Mouse (Mus musculus) hindbrain, embryonic 11.5 days (tissue): ENCODE results near the gene Hoxc13. TPM values are rescaled to one million over a fixed set of nuclear protein-coding genes. Genes with fewer than 3 reads are reported as not detected.

Experiments
- ATAC-seq: fragments of 200-750 bp; cut with Nextera tagmentation; 2 replicates; pipeline ENCODE4 v1.8.0; 2017; ENCODE audit warnings: mild to moderate bottlenecking, moderate TSS enrichment, moderate library complexity; ENCODE audit not compliant: low FRiP score
- DNase-seq: peaks from one replicate; pipeline ENCODE4 v3.0.0-alpha.2; 2015; ENCODE audit warnings: low spot score
- H3K27ac ChIP-seq: fragments of 300-500 bp; sonication (generic); 2 replicates; pipeline ENCODE4 v1.5.1; 2014; ENCODE audit warnings: mild to moderate bottlenecking, low read depth, low read length
- H3K27me3 ChIP-seq: fragments of 300-500 bp; sonication (generic); 2 replicates; pipeline ENCODE4 v1.6.1; 2014; ENCODE audit warnings: mild to moderate bottlenecking, low read length, moderate library complexity, mixed read lengths; ENCODE audit not compliant: control insufficient read depth, insufficient read depth
- H3K36me3 ChIP-seq: fragments of 300-500 bp; sonication (generic); 2 replicates; pipeline ENCODE4 v1.6.1; 2014; ENCODE audit warnings: mild to moderate bottlenecking, low read length, moderate library complexity, mixed read lengths; ENCODE audit not compliant: control insufficient read depth, insufficient read depth
- H3K4me1 ChIP-seq: fragments of 300-500 bp; sonication (generic); replicated peaks from 2 replicates; pipeline ENCODE4 v1.6.1; 2014; ENCODE audit warnings: low read length, mixed read lengths; ENCODE audit not compliant: control insufficient read depth, insufficient read depth
- H3K4me2 ChIP-seq: fragments of 300-500 bp; sonication (generic); replicated peaks from 2 replicates; pipeline ENCODE4 v1.6.1; 2014; ENCODE audit warnings: mild to moderate bottlenecking, low read depth, low read length
- H3K4me3 ChIP-seq: fragments of 300-500 bp; sonication (generic); 2 replicates; pipeline ENCODE4 v1.5.1; 2014; ENCODE audit warnings: low read depth, low read length
- H3K9ac ChIP-seq: fragments of 300-500 bp; sonication (generic); 2 replicates; pipeline ENCODE4 v1.6.1; 2014; ENCODE audit warnings: low read depth, low read length
- H3K9me3 ChIP-seq: fragments of 300-500 bp; sonication (generic); 2 replicates; pipeline ENCODE4 v1.6.1; 2016; ENCODE audit warnings: low read length; ENCODE audit not compliant: control insufficient read depth
- WGBS: fragments of 180-500 bp; shearing (Covaris S2); extraction: QIAGEN DNeasy Blood & Tissue Kit; methylation state at CpG from one replicate; pipeline ENCODE4 v1.1.7; 2014; 5-methylcytosine and 5-hydroxymethylcytosine counted together
- polyA plus RNA-seq: library from polyadenylated mRNA; unstranded; fragments of >200 nt; fragmentation: Nextera tagmentation; extraction: Ambion mirVana; gene quantifications from 2 replicates; pipeline ENCODE4 v1.2.1, GENCODE M21; 2014

The Hoxc13 gene
- polyA plus RNA-seq, 1 experiment from 2014 or later: 0.48 TPM

DNA sequence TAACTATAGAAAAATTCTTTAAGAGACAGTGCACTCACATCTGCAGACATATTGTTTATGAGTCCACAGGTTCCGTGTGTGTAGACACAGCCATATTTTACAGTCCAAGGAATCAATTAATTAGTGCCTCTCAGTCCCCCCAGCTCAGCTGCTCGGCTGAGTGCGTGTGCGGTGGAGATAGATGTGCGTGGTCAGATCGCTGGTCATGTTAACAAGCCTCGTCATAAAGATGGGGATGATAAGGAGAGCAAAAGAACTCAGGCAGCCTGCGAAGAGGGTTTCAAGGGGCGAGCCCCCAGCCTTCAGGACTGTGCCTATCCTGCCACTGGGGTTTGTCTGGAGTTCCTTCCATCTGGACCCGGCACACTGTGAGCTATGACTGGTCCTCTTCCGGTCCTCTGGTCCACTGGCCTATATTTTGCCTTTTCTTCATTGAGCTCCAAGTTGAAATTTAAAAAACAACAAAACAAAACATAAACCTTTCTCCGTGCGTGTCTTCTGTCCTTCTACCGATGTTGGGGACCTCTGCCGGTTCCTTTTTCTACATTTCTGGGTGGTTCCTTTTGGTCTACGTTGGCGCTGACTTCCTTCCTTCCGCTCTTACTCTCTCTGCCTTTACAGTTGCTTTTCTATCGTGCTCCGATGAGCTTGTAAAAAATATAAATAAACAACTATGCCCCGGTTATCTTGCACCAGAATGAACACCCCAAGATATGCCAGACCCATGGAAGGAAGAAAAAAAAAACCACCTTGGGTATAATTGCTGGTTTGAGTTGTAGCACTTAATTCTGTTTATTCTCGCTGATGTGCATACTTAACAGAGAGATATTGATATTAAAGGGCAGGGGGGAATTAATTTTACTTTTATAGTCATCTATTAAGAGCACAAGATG, 24.5 kb downstream of the Hoxc13 start:
- Histone ChIP-seq H3K36me3 (no peaks in the 10 kb centered on the region), H3K9ac (no peak overlapping the region), H3K27ac (no peak overlapping the region), H3K27me3 (peaks cover 98% of the 10 kb centered on the region), H3K4me3 (no peak overlapping the region), H3K4me1 (peaks cover 2% of the 10 kb centered on the region; the same call in 1 of the 2 replicates), H3K9me3 (no peaks in the 10 kb centered on the region), H3K4me2 (no peak overlapping the region)
- DNase-seq (no peak), ATAC-seq (no peak)
- WGBS: 9% methylated on average over 22 of the region's 22 CpGs

DNA sequence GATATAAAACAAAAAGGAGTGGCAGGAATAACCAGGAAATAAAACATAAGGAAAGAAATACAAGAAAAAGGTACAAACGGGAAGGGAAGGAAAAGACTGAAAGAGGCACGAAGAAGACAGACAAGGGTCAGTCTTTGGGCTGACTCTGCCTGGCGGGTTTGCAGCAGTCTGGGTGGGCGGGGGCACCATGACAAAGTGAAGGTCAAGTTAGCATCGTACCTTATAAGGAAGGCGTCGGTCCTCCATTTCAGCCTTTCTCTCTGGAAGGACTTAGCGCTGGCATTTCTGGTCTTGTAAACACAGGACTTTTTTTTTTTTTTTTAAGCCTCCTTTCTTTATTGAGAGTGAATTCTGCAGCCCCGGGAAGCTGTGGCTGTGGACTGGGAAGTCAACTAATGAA, 26.4 kb downstream of the Hoxc13 start:
- H3K4me1 ChIP-seq: peaks cover 2% of the 10 kb centered on the region; the same call in 1 of the 2 replicates
- H3K27me3 ChIP-seq: peaks cover 98% of the 10 kb centered on the region
- H3K4me2 ChIP-seq: no peak overlapping the region
- no peak overlapping the region for H3K9ac ChIP-seq
- H3K4me3 ChIP-seq: no peak overlapping the region
- H3K36me3 ChIP-seq: no peaks in the 10 kb centered on the region
- ATAC-seq: no peak
- no peak for DNase-seq
- H3K9me3 ChIP-seq: no peaks in the 10 kb centered on the region
- 2% methylated on average over 9 of the region's 9 CpGs for WGBS
- no peak overlapping the region for H3K27ac ChIP-seq

DNA sequence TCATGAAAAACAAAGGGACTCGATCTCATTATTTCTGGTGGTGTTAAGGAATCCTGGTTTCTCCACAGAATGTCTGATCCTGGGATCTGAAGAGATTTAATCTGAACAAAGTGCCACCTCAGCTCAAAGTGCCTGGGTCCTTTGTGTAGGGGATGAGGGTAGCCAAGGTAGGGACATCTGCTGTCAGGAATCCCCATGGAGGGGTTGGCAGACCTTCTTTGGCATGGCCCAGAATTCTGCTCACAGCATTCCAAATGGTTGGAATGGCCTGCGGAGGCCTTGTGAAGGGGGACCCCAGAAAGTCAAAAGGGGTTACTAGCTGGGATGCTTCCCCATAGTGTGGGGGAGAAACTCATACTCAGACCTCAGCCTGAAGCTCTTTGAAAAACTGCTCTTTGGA, 27.9 kb downstream of the Hoxc13 start:
- H3K27ac ChIP-seq: no peak overlapping the region
- ATAC-seq: no peak
- 11% methylated on average over 2 of the region's 2 CpGs for WGBS

DNA sequence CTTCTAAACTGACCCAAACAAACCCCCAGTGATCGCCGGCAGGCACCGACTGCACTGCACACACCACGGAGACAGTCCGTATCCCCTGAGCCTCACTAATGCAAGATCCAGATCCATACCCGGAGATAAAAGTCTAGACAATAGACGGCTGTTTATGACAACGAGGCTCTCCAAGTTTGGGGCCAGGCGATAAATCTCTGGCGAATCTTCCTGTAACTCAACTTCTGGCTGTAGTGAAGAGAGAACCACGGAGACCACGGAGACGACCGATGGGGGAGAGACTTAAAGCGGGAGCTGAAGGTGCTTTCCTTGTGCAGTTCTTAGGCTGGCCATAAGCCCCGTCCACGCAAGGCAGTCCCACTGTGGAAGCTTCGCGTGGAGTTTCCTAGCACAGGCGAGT, 28.8 kb downstream of the Hoxc13 start:
- H3K9me3 ChIP-seq: no peaks in the 10 kb centered on the region
- DNase-seq (peak; percentile 64), ATAC-seq (no peak)
- H3K36me3 ChIP-seq: no peaks in the 10 kb centered on the region
- no peaks in the 10 kb centered on the region for H3K4me1 ChIP-seq
- H3K9ac ChIP-seq: no peak overlapping the region
- no peak overlapping the region for H3K4me3 ChIP-seq
- peaks cover 99% of the 10 kb centered on the region for H3K27me3 ChIP-seq
- no peak overlapping the region for H3K27ac ChIP-seq
- H3K4me2 ChIP-seq: no peak overlapping the region
- WGBS: 2% methylated on average over 20 of the region's 20 CpGs

More for the DNA sequence above, 27.9 kb downstream of the Hoxc13 start:
- H3K36me3 ChIP-seq: no peaks in the 10 kb centered on the region
- no peak overlapping the region for H3K9ac ChIP-seq
- no peaks in the 10 kb centered on the region for H3K4me1 ChIP-seq
- no peak overlapping the region for H3K4me2 ChIP-seq
- H3K9me3 ChIP-seq: no peaks in the 10 kb centered on the region
- H3K4me3 ChIP-seq: no peak overlapping the region
- H3K27me3 ChIP-seq: peaks cover 98% of the 10 kb centered on the region
- no peak for DNase-seq

DNA sequence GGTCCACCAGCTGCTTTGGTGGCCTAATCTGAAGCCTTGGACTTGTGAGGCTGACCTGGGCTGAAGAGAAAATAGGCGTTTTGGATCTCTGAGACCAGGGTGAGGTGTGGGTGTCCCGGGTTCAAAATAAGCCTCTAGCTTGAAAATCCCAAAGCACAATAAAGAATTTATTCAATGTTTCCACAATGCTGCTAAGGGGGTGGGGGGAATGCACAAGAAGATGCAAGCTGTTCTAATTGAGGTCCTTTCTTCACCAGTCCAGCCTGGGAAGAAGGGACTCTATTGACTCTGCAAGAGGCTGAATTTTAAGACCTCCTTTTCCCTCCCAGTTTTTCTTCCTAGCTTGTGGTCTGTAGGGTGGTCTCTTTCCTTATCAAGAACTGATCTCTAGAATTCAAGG, 30.0 kb downstream of the Hoxc13 start:
- ATAC-seq (no peak), DNase-seq (peak; percentile 48)
- Histone ChIP-seq H3K27me3 (peaks cover 98% of the 10 kb centered on the region), H3K36me3 (no peaks in the 10 kb centered on the region), H3K4me2 (no peak overlapping the region), H3K9me3 (no peaks in the 10 kb centered on the region), H3K27ac (no peak overlapping the region), H3K9ac (no peak overlapping the region), H3K4me3 (no peak overlapping the region), H3K4me1 (no peaks in the 10 kb centered on the region)
- 4% methylated on average over 2 of the region's 2 CpGs for WGBS

DNA sequence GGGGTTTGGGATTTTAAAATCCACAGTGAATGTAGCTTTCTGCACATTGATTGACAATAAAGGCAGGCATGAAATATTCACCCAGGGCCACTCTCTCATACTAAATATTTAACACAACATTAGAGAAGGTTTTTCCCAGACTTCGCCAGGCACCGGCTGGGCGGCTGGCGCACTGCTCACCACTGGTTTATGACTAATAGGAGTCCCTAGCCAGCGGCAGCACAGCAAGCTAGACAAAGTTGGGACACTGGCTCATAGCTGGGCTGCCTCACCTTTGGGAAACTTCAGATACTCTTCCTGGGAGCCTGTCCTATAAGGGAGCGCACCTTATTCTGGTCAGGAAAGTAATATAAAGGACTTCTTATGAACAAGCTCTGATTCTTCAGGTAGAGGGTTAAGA, 32.7 kb downstream of the Hoxc13 start:
- no peak overlapping the region for H3K27ac ChIP-seq
- H3K27me3 ChIP-seq: peaks cover 98% of the 10 kb centered on the region
- H3K9ac ChIP-seq: no peak overlapping the region
- WGBS: 1% methylated on average over 6 of the region's 6 CpGs
- ATAC-seq (no peak), DNase-seq (no peak)
- no peaks in the 10 kb centered on the region for H3K36me3 ChIP-seq
- H3K4me3 ChIP-seq: no peak overlapping the region
- no peaks in the 10 kb centered on the region for H3K4me1 ChIP-seq
- H3K9me3 ChIP-seq: no peaks in the 10 kb centered on the region
- no peak overlapping the region for H3K4me2 ChIP-seq

DNA sequence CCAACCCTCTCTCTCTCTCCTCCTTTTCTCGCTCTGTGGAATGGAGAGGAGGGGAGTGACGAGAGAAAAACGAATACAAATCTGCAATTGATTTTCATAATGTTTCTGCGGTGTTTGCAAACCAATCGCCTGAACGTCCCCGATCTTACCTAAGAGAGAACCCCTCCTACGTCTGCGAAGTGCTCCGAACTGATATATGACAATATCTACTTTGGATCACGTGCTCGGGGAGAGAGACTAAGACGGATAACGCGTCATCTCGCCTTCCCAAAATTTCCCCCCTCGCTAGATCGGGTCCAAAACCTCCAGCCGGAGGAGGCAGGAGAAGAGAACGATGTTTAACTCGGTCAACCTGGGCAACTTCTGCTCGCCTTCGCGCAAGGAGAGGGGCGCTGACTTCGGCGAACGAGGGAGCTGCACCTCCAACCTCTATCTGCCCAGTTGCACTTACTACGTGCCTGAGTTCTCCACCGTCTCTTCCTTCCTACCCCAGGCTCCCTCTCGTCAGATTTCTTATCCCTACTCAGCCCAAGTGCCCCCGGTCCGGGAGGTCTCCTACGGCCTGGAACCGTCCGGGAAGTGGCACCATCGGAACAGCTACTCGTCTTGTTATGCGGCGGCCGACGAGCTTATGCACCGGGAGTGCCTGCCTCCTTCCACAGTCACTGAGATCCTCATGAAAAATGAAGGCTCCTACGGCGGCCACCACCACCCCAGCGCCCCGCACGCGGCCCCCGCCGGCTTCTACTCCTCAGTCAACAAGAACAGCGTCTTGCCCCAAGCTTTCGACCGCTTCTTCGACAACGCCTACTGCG, 33.5 kb downstream of the Hoxc13 start, which contains the start of gene Hoxc11:
TSS of gene Hoxc11 (plus strand) at position 236 of the 815 bp plus-strand sequence.
- no peak within 1 kb of the TSS for H3K4me3 ChIP-seq
- no peaks in the 10 kb centered on the region for H3K9me3 ChIP-seq
- WGBS: under 1% methylated on average over 56 of the region's 57 CpGs
- H3K4me2 ChIP-seq: no peak within 1 kb of the TSS
- H3K27me3 ChIP-seq: peaks cover 98% of the 10 kb centered on the region
- H3K27ac ChIP-seq: no peak within 1 kb of the TSS
- no peaks in the 10 kb centered on the region for H3K4me1 ChIP-seq
- H3K9ac ChIP-seq: no peak within 1 kb of the TSS
- DNase-seq (no peak), ATAC-seq (no peak)
- no peaks in the 10 kb centered on the region for H3K36me3 ChIP-seq

DNA sequence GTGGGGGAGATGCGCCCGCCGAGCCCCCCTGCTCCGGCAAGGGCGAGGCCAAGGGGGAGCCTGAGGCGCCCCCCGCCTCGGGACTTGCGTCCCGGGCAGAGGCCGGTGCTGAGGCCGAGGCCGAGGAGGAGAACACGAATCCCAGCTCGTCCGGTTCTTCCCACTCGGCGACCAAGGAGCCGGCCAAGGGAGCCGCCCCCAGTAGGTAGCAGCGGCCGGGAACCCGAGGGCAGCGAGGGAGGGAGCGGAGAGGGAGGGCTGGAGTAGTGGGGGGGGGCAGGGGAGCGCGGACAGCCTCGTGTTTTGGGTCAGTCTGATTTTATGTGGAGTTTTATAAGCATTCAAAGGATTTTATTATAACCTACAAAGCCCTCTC, 34.1 kb downstream of the Hoxc13 start:
- no peaks in the 10 kb centered on the region for H3K36me3 ChIP-seq
- no peak overlapping the region for H3K4me3 ChIP-seq
- H3K9ac ChIP-seq: no peak overlapping the region
- H3K27ac ChIP-seq: no peak overlapping the region
- DNase-seq (no peak), ATAC-seq (no peak)
- H3K4me2 ChIP-seq: no peak overlapping the region
- H3K4me1 ChIP-seq: no peaks in the 10 kb centered on the region
- 0% methylated on average over 28 of the region's 28 CpGs for WGBS
- peaks cover 98% of the 10 kb centered on the region for H3K27me3 ChIP-seq
- no peaks in the 10 kb centered on the region for H3K9me3 ChIP-seq
